Mouse (Mus musculus): ENCODE measurements around the gene Actn3.
"Not testable (repeated sequence)": the region's sequence is repeated elsewhere in the genome, so short reads cannot be mapped to it uniquely, and the experiment has no call there.

Actn3 gene

DNA sequence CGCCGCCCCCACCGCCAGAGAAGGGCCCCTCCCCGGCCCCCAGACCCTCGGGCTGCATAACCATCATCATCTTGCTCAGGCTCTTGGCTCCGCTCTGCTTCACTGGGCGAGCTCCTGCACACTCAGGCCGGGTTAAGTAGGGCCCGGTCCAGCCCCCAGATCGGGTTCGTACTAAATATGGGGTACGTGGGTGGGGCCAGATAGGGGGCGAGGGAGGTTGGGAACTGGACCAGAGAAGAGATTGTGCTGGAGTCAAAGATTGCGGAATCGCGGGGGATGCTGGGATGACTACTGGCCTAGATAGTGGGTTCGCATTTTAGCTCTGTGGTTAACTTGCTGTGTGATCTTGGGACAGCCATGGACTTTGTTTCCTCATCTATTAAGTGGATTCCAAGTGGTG, at the start of gene Actn3:
TSS of gene Actn3 (minus strand) at position 125 of the 400 bp plus-strand sequence.
- peak; percentile 8 to 59 for DNase-seq (ENCODE audit: low spot score in 2 of 2)

DNA sequence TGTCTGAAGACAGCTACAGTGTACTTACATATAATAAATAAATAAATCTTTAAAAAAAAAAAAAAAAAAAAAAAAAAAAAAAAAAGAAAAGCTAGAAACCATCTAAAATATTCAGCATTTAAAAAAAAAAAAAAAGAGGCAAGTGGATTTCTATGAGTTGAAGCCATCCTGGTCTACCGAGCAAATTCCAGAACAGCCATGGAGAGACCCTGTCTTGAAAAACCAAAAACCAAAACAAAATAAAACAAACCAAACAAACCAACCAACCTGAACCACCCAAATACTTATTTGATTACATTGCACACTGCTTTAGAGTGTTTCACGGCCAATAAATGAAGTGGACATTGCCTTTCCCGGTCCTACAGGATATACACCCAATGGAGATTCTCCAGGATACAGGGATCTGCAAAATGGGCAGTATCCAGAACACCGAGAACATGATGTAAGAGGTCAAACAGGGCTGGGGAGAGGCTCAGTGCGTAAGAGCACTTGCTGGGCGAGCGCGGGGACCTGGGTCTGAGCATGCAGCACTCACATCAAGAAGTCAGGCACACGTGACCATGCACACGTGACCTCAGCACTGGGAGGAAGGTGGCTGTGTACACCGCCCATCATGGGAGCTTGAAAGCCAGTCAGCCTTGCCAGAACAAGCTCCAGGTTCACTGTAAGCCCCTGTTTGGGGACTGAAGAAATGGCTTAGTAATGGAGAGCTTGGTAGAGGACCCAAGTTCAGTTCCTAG, 47.6 kb upstream of the Actn3 start:
- no peak for DNase-seq (ENCODE audit: low spot score in 2 of 2)

DNA sequence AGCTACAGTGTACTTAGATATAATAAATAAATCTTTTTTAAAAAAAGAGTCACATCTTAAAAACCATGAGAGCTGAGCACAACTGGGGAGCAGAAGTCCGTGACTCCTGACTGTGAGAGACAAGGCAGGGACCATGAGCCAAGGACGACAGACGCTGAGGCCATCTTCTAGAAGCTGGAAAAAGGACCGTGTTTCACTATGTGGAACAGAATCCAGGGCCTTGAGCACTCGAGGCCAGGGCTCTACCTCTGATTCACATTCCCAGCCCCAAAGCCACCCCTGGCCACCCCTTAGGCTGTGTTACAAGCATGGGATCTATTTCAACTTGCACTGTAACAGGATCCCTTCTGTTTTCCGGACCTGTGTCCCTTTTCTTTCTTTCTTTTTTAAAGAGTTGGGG, 41.9 kb upstream of the Actn3 start:
- no peak for DNase-seq (ENCODE audit: low spot score in 2 of 2)

DNA sequence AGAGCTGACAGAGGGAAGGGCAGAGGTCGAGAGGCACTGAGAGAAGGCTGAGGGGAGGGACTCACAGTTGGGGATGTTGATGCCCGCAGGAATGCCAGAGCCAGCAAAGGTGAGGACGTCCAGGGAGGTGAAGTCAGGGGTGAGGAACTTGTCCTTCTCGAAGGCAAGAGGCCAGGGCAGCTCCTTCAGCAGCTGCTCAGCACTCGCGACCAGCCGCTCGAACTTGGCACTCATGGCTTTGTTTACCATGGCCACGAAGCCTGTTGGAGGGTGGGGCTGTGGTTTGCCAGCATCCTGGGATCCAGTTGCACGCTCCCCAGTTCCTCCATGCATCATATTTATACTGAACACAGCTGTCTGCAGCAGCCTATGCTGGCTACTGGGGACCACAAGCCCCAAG, 39.1 kb upstream of the Actn3 start:
- no peak for DNase-seq (ENCODE audit: low spot score in 2 of 2)

DNA sequence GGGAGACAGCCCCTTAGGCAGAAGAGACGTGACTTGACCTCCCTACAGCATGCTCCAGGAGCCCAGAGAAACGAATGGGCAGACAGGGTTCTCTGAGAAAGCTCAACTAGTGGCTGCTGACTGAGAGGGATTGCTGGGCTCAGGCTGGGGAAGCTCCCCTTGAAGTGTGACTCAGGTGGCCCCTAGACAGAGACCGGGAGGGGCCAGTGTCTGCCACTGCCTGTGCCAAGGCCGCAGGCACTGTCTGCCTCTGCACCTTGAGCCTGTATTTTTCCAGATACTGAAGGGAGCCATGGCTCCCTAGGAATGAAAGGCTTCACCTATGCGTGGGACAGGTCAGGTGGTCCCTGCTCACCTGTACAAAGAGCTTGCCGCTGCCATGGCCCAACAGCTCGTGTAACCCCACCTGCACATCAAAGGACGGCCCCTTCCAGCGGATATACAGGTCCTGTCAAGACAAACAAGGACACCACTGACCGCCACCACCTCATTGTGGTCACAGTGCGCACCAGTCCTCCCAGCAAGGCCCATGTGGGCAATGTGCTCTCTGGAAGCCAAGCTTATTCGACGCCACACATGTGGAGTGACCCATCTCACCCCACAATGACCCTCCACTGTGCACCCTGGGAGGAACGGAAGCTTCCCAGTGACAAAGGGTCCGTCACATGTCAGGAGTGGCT, 38.4 kb upstream of the Actn3 start:
- no peak for DNase-seq (ENCODE audit: low spot score in 2 of 2)

DNA sequence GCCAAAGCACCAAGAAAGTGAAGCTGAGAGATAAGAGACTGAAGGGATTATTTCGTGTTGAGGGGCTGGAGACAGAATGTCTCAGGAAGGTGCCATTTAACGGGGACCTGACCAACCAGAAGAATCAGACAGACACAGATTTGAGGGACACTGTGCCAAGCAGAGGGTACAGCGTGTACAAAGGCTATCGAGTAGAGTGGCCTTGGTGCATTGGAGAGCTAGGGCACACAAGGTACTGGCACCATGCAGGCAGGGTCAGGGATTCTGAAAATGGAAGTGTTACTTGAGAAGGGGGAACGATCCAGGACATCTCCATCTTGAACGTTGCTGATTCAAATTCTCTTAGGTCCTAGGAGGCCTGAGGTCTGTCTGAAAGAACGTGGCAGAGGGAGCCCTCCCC, 31.7 kb upstream of the Actn3 start:
- no peak for DNase-seq (ENCODE audit: low spot score in 2 of 2)

- no peak for DNase-seq (ENCODE audit: low spot score in 2 of 2)
Observed at GRCm38 (mm10) chr19:4908107-4908506, 30.4 kb upstream of the Actn3 start.

DNA sequence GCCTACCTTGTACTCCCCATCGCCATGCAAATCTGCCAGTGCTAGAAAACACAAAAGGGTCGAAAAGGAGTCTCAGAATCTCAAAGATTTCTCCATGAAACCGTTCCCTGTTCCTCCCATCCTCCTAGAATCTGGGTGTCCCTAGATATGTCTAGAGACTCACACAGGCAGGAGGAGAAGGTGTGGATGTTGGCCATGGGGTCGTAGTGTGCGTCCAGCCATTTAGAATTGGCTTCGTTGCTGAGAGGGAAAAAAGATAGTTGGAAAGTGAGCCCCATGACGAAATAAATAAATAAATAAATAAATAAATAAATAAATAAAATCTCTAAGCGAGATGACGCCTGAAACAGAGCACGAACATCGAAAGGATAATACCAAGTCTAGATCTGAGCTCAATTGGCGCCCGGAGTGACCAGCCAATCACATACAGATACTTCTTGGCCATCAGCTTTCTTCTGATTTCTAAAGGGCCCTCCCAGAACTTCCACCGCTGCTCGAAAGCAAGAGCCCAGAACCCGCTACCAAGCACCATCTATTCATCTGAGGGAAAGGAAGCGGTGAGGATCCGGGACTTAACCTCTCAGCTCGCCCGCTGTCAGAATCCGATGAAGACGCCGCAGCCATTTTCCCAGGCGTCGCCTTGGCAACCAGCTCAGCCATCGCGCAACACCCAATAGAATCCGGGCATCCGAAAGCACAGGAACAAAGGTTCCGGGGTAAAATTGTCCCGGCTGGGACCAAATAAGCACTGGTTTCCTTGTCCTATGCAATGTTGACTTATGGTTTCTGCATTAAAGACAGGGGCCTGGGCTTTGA, 28.5 kb upstream of the Actn3 start, which contains the start of gene Bbs1:
TSS of gene Bbs1 (minus strand) at position 650 of the 816 bp plus-strand sequence.
- peak; percentile 48 to 58 for DNase-seq (ENCODE audit: low spot score in 2 of 2)

- DNase-seq (ENCODE audit: low spot score in 2 of 2) = no peak
Observed at GRCm38 (mm10) chr19:4899888-4900287, 22.2 kb upstream of the Actn3 start.

DNA sequence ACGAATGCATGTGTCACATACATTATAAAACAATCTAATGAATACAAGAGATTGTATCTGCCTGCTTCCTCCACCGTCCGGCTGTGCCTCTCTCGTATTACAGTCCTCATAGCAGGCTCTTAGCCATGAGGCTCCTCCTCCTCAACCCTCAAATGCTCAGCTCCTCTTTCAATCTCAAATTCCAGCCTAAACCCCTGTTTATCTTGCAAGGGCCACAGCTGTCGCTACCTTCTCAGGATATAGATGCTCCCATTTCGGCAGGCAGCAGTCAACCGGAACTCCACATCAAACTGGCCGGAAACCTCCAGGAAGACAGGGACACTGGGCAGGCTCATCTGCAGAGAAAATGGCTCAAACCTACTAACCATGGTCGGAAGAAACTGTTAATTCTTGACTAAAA, 21.3 kb upstream of the Actn3 start:
- no peak for DNase-seq (ENCODE audit: low spot score in 2 of 2)

DNA sequence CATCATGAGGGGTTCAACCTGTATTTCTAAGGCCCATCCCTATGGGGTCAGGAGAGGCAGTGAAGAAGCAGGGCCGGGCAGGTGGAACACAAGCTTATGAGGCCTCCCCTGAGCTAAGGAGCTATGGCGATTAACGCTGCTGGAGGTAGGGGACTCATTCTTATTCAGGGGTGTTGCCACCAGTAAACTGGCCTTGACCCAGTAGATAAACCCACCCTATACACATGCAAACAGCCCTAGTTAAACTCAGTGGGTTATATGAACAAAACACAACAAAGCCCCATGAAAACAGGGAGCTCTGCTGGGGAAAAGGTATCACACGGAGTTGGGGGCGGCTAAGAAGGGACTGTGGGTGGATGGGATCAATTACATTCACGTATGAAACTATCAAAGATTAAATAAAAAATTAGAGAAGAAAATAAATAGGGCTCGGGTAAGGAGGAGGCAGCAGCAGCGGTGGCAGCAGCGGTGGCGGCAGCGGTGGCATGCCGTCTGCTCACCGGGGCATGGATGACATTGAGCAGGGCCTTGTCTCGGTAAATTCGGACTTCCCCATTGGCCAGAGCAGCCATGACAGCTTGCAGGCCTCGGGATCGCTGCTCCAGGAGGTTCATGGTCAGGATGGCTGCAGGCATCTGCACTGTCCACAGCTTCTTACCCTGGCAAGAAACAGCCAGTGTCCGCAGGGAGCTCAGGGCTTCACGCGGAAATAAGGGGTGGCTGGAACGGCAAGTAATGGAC, 19.2 kb upstream of the Actn3 start:
- no peak for DNase-seq (ENCODE audit: low spot score in 2 of 2)

GRCm38 (mm10) chr19:4891798-4892197, 14.1 kb upstream of the Actn3 start:
- DNase-seq (ENCODE audit: low spot score in 2 of 2) = no peak

- DNase-seq (ENCODE audit: low spot score in 2 of 2) = no peak
Observed at GRCm38 (mm10) chr19:4889791-4890190, 12.1 kb upstream of the Actn3 start.

DNA sequence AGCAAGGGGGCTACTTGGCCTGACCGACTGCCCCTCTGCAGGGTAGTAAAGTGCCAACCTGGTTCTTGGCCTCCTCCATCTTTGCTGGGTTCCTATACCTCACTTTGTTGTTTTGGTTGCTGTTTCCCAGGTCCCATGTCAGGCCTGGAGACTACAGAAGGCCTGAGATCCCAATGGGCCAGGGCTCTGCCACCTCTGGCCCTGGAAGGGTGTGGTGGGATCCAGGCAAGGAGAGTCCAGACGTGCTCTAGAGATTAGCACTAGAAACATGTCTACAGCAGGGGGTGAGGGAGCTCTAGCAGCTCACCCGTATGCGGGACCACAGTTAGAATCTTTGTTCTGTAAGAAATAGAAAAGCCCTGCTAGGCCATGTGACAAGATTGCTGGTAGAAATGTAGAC, 6.3 kb upstream of the Actn3 start:
- no peak for DNase-seq (ENCODE audit: low spot score in 2 of 2)

- no peak for DNase-seq (ENCODE audit: low spot score in 2 of 2)
Observed at GRCm38 (mm10) chr19:4879324-4879703, 1.6 kb upstream of the Actn3 start.

GRCm38 (mm10) chr19:4878405-4879323, 955 bp upstream of the Actn3 start, which contains the start of gene Zdhhc24:
Gene Zdhhc24 (plus strand): TSS chr19:4878668.
- peak; percentile 91 to 98 for DNase-seq (ENCODE audit: low spot score in 2 of 2)

- DNase-seq (ENCODE audit: low spot score in 2 of 2) = no peak
Observed at GRCm38 (mm10) chr19:4876755-4877154, 954 bp downstream of the Actn3 start.

GRCm38 (mm10) chr19:4876241-4876640, 1.5 kb downstream of the Actn3 start:
- no peak for DNase-seq (ENCODE audit: low spot score in 2 of 2)

- DNase-seq (ENCODE audit: low spot score in 2 of 2) = not testable (repeated sequence)
Observed at GRCm38 (mm10) chr19:4874613-4875012, 3.1 kb downstream of the Actn3 start.

DNA sequence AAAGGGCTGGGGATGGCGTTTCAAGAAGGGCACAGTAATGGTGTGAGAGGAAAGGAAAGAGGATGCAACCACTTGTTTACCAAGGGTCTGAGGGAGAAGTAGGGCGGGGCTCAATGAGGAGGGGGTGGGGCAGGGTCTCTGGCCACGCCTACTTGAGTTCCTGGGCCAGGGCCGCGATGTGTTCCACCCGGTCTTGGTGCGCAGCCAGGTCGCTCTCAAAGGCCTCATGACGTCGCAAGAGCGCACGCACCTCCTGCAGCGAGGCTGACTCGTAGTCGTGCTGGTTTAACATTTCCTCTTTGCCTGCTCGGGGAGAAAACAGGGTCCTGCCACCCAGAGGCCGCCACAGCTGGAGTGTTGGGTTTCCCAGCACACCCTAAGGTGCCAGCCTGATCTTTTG, 12.6 kb downstream of the Actn3 start:
- DNase-seq (ENCODE audit: low spot score in 2 of 2) = no peak

GRCm38 (mm10) chr19:4863048-4863447, 14.7 kb downstream of the Actn3 start:
- no peak for DNase-seq (ENCODE audit: low spot score in 2 of 2)

Measured in urinary bladder, adult 18-20 months (tissue).